Mouse (Mus musculus) cerebellum, adult 2 months (tissue): ENCODE results near the gene Prss30.

Source experiments
- CTCF ChIP-seq: fragments of 200-500 bp; IDR thresholded peaks from 2 replicates; pipeline ENCODE4 v1.5.1; 2011; ENCODE audit warnings: low read depth, mild to moderate bottlenecking, control low read depth, low read length, moderate library complexity, borderline replicate concordance; ENCODE audit not compliant: insufficient read depth
- POLR2A ChIP-seq: fragments of 200-500 bp; IDR thresholded peaks from 2 replicates; pipeline ENCODE4 v1.6.1; 2011; ENCODE audit warnings: low read length, control low read depth, borderline replicate concordance; ENCODE audit not compliant: insufficient read depth

DNA sequence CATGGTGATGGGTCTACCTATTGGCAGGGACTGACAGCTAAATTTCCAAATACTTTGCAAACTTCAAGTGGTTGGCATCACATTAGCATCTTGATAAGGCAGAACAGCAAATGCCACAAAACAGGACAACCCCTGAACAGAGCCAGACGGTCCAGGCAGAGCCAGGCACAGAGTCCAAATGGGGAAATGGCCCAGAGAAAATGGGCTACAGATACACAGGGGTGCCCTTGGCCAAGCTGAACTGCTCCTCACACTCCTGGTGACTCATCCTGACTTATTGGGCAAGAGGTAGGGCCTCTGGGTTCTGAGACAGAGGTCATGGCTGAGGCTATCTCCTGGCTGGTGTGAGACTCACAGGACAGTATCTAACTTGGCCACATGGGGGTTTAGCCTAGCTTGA lies 27.0 kb upstream of the Prss30 start:
- TF ChIP-seq POLR2A (no peak), CTCF (no peak)
